In the genomic region with DNA sequence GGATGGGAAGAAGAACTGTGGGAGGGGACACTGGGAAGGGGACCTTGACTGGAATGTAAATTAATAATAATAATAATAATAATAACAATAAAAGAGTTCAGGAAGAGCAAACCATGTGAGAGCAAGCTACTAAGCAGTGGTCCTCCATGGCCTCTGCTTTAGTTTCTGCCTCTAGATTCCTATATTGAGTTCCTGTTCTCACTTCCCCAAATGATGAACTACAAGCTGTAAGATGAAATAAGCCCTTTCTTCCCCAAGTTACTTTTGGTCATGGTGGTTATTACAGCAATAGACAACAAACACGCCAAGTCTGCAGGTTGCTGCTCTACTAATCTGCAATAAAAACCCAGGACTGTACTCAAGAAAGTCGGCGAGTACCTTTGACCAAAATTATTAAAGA, we compare ENCODE assay signal across 32 mouse cellular contexts. TPM values are rescaled to one million over a fixed set of nuclear protein-coding genes. Genes with fewer than 3 reads are reported as not detected.
DNase-seq lines count a peak whose midpoint lies in the region; ATAC-seq and TF ChIP-seq lines count a peak whose summit lies in the region.
"Had no signal": no experiment of that assay in that cellular context is flagged by ENCODE, and none has a peak within 500 bp of the region (broad histone marks: within the 10 kb centered on the region; RNA-seq: fewer than 3 reads in every experiment).

No protein-coding gene starts in this region.

- no peak overlapping the region for H3K9ac ChIP-seq in lung, postnatal 0 days (replicated peaks; ENCODE audit: low read depth)
- no peak overlapping the region for H3K9ac ChIP-seq in heart, embryonic 11.5 days (ENCODE audit: low read depth, low read length)
- H3K9ac ChIP-seq: embryonic facial prominence, embryonic 13.5 days; forebrain, embryonic 15.5 days; heart, embryonic 13.5 days; intestine, embryonic 15.5 days; limb, embryonic 15.5 days; liver, embryonic 14.5 days; midbrain, embryonic 13.5 days had no signal

- intact Hi-C loops in left cerebral cortex, postnatal 25 days (cut with DNase I): no loop called here

- H3K4me3 ChIP-seq in lung, postnatal 0 days (ENCODE audit: low read depth, low read length): no peak overlapping the region
- H3K4me3 ChIP-seq in heart, embryonic 11.5 days (ENCODE audit: low read depth, low read length): no peak overlapping the region
- H3K4me3 ChIP-seq: embryonic facial prominence, embryonic 13.5 days; forebrain, embryonic 10.5 days; forebrain, embryonic 15.5 days; heart, adult 2 months; heart, embryonic 13.5 days; intestine, embryonic 15.5 days; limb, embryonic 10.5 days; limb, embryonic 15.5 days; midbrain, embryonic 13.5 days had no signal

- no peaks in the 10 kb centered on the region for H3K27me3 ChIP-seq in lung, postnatal 0 days (replicated peaks; ENCODE audit: insufficient read depth, low read length)
- H3K27me3 ChIP-seq in heart, embryonic 11.5 days (ENCODE audit: control insufficient read depth, insufficient read depth, low read length): no peaks in the 10 kb centered on the region
- H3K27me3 ChIP-seq: embryonic facial prominence, embryonic 13.5 days; forebrain, embryonic 15.5 days; heart, embryonic 13.5 days; intestine, embryonic 15.5 days; limb, embryonic 15.5 days; midbrain, embryonic 13.5 days had no signal

- no peaks in the 10 kb centered on the region for H3K4me1 ChIP-seq in lung, postnatal 0 days (ENCODE audit: insufficient read depth, low read depth, low read length)
- H3K4me1 ChIP-seq in heart, embryonic 11.5 days (ENCODE audit: control insufficient read depth, insufficient read depth, low read length): no peaks in the 10 kb centered on the region
- H3K4me1 ChIP-seq: embryonic facial prominence, embryonic 13.5 days; forebrain, embryonic 15.5 days; heart, embryonic 13.5 days; intestine, embryonic 15.5 days; limb, embryonic 10.5 days; limb, embryonic 15.5 days had no signal

- no peak for TF ChIP-seq CTCF in lung, postnatal 0 days (IDR thresholded peaks at IDR 0.05)

- no peak overlapping the region for H3K27ac ChIP-seq in lung, postnatal 0 days (ENCODE audit: low read length)
- H3K27ac ChIP-seq in heart, embryonic 11.5 days (ENCODE audit: low read depth, low read length): no peak overlapping the region
- H3K27ac ChIP-seq: embryonic facial prominence, embryonic 13.5 days; forebrain, embryonic 10.5 days; forebrain, embryonic 15.5 days; heart, embryonic 13.5 days; hindbrain, postnatal 0 days; intestine, embryonic 15.5 days; kidney, postnatal 0 days; limb, embryonic 10.5 days; limb, embryonic 15.5 days; liver, embryonic 14.5 days; midbrain, embryonic 13.5 days had no signal

- H3K36me3 ChIP-seq in lung, postnatal 0 days (ENCODE audit: insufficient read depth, low read length): no peaks in the 10 kb centered on the region
- no peaks in the 10 kb centered on the region for H3K36me3 ChIP-seq in heart, embryonic 11.5 days (ENCODE audit: control insufficient read depth, insufficient read depth, low read length)
- H3K36me3 ChIP-seq: embryonic facial prominence, embryonic 13.5 days; forebrain, embryonic 10.5 days; forebrain, embryonic 15.5 days; heart, embryonic 13.5 days; intestine, embryonic 15.5 days; limb, embryonic 10.5 days; limb, embryonic 15.5 days; midbrain, embryonic 13.5 days had no signal

- 85% methylated on average over 3 of the region's 3 CpGs for WGBS in lung, postnatal 0 days
- 81% methylated on average over 3 of the region's 3 CpGs for WGBS in heart, embryonic 11.5 days (ENCODE audit: insufficient replicate concordance)

- H3K4me2 ChIP-seq in lung, postnatal 0 days (replicated peaks; ENCODE audit: low read depth, low read length): no peak overlapping the region
- H3K4me2 ChIP-seq in heart, embryonic 11.5 days: no peak overlapping the region
- H3K4me2 ChIP-seq: embryonic facial prominence, embryonic 13.5 days; forebrain, embryonic 15.5 days; heart, embryonic 13.5 days; intestine, embryonic 15.5 days; limb, embryonic 15.5 days; midbrain, embryonic 13.5 days had no signal

- H3K9me3 ChIP-seq in lung, postnatal 0 days (ENCODE audit: low read length): no peaks in the 10 kb centered on the region
- H3K9me3 ChIP-seq in heart, embryonic 11.5 days (replicated peaks; ENCODE audit: control insufficient read depth, low read length): no peaks in the 10 kb centered on the region
- H3K9me3 ChIP-seq: embryonic facial prominence, embryonic 13.5 days; forebrain, embryonic 10.5 days; forebrain, embryonic 15.5 days; heart, embryonic 13.5 days; intestine, embryonic 15.5 days; limb, embryonic 10.5 days; limb, embryonic 15.5 days; midbrain, embryonic 13.5 days had no signal

- DNase-seq in lung, postnatal 0 days (ENCODE audit: low spot score): peak; percentile 31
- no peak for DNase-seq in lung, postnatal 14 days
- peak; percentile 25 to 42 for DNase-seq in B cell, adult 2 months
- no peak for DNase-seq in left cerebral cortex, postnatal 25 days (ENCODE audit: low spot score in 2 of 2)
- DNase-seq: adrenal gland, adult 2 months; cerebellum, adult 11 months; cerebellum, adult 9-10 months; cerebellum, postnatal 36 days; gastrocnemius, postnatal 36 days; heart, adult 2 months; heart, postnatal 10 days; kidney, adult 8-10 months; kidney, postnatal 4 days; layer of hippocampus, postnatal 36 days; right cerebral cortex, postnatal 25 days; thymus, postnatal 4 days had no signal

- no peak for ATAC-seq in lung, postnatal 0 days
- ATAC-seq in granulocyte monocyte progenitor cell, adult 5-6 weeks (replicated peaks; ENCODE audit: poor library complexity, severe bottlenecking): peak; percentile 88
- ATAC-seq in neutrophil, adult 5-6 weeks (ENCODE audit: extremely low read depth, insufficient number of reproducible peaks, low FRiP score, poor library complexity, severe bottlenecking): peak; percentile 81; the same call in 1 of the 2 replicates
- ATAC-seq in heart, embryonic 11.5 days (replicated peaks; ENCODE audit: insufficient number of reproducible peaks, low FRiP score, low TSS enrichment): no peak
- ATAC-seq: activated CD4-positive, CD25-positive, alpha-beta regulatory T cell, adult 4 months; CD4-positive, CD25-positive, alpha-beta regulatory T cell, adult 4 months; forebrain, embryonic 15.5 days; hindbrain, postnatal 0 days; intestine, embryonic 15.5 days; midbrain, embryonic 13.5 days had no signal

- no peak for TF ChIP-seq EP300 in lung, postnatal 0 days (IDR thresholded peaks at IDR 0.05)

RNA-seq across cellular contexts. Expression of gene Tbc1d5, which starts 40.7 kb away (rescaled TPM):
- 3.9 and 5.6 TPM in 2 replicates for polyA plus RNA-seq in lung, postnatal 0 days (2015; fragmentation: Nextera tagmentation; extraction: Ambion mirVana)
- total RNA-seq in granulocyte monocyte progenitor cell, adult 5-6 weeks (2014; fragmentation: Nextera tagmentation): 54.6 and 60.0 TPM in 2 replicates
- total RNA-seq in granulocyte monocyte progenitor cell, adult 5-6 weeks (2017): 29.2 and 36.7 TPM in 2 replicates
- 45.3 and 48.0 TPM in 2 replicates for total RNA-seq in neutrophil, adult 5-6 weeks (2017)
- polyA plus RNA-seq in heart, embryonic 11.5 days (2014; fragmentation: Nextera tagmentation; extraction: Ambion mirVana): 9.3 and 9.7 TPM in 2 replicates
- 10 to 100 TPM; 25.4 to 26.4 TPM for total RNA-seq in left cerebral cortex, postnatal 25 days (2021)

Comparison
In these comparisons a context has a peak if more than half of its experiments do, and no peak if none do; other contexts are left out.
1. DNase-seq: peak in lung, postnatal 0 days (single experiment) and B cell, adult 2 months (2 of 2); none in lung, postnatal 14 days (single experiment) and left cerebral cortex, postnatal 25 days (0 of 2).
2. ATAC-seq: peak in granulocyte monocyte progenitor cell, adult 5-6 weeks (single experiment) and neutrophil, adult 5-6 weeks (single experiment); none in lung, postnatal 0 days (single experiment) and heart, embryonic 11.5 days (single experiment).